Mouse (Mus musculus): ENCODE data around the gene Poll. TPM values are rescaled to one million over a fixed set of nuclear protein-coding genes. Genes with fewer than 3 reads are reported as not detected.

Poll gene
- total and polyA plus RNA-seq, 3 experiments: 7.6 to 15.9 (median 9.4) TPM

- ATAC-seq (ENCODE audit: extremely low read depth, insufficient number of reproducible peaks, low FRiP score, poor library complexity, severe bottlenecking) (peak; percentile 54; the same call in 1 of the 2 replicates), DNase-seq (ENCODE audit: low spot score) (peak; percentile 70)
- no peak for TF ChIP-seq TAL1 (conservative IDR thresholded peaks at IDR 0.05; ENCODE audit: low read depth, low read length)
- peak; percentile 78 for TF ChIP-seq CTCF (IDR thresholded peaks at IDR 0.05; ENCODE audit: low read depth, low read length)
- TF ChIP-seq POLR2AphosphoS5 (IDR thresholded peaks at IDR 0.05; ENCODE audit: insufficient replicate concordance, low read depth, low read length): no peak
- H3K4me3 ChIP-seq (ENCODE audit: low read depth, low read length): no peak overlapping the region
- peaks cover 41% of the 10 kb centered on the region for H3K4me1 ChIP-seq (ENCODE audit: insufficient read depth, low read depth, low read length)
- peaks cover 96% of the 10 kb centered on the region for H3K36me3 ChIP-seq (replicated peaks)
- H3K9me3 ChIP-seq (replicated peaks): no peaks in the 10 kb centered on the region
- H3K27me3 ChIP-seq (ENCODE audit: insufficient read depth, low read length): no peaks in the 10 kb centered on the region
Observed at GRCm38 (mm10) chr19:45581257-45581656, 20.9 kb upstream of the Poll start.

- Histone ChIP-seq H3K4me3 (ENCODE audit: low read depth, low read length) (no peak overlapping the region), H3K27me3 (ENCODE audit: insufficient read depth, low read length) (no peaks in the 10 kb centered on the region), H3K36me3 (replicated peaks) (peaks cover 96% of the 10 kb centered on the region), H3K9me3 (replicated peaks) (no peaks in the 10 kb centered on the region), H3K4me1 (ENCODE audit: insufficient read depth, low read depth, low read length) (peaks cover 49% of the 10 kb centered on the region)
- no peak for TF ChIP-seq TAL1 (conservative IDR thresholded peaks at IDR 0.05; ENCODE audit: low read depth, low read length)
- TF ChIP-seq CTCF (IDR thresholded peaks at IDR 0.05; ENCODE audit: low read depth, low read length): no peak
- TF ChIP-seq POLR2AphosphoS5 (IDR thresholded peaks at IDR 0.05; ENCODE audit: insufficient replicate concordance, low read depth, low read length): no peak
- no peak for TF ChIP-seq GATA1 (IDR thresholded peaks at IDR 0.05; ENCODE audit: borderline replicate concordance, low read length)
- no peak for TF ChIP-seq GATA2 (IDR thresholded peaks at IDR 0.05; ENCODE audit: borderline replicate concordance, low read depth, low read length)
- DNase-seq (ENCODE audit: low spot score): no peak
- ATAC-seq (ENCODE audit: extremely low read depth, insufficient number of reproducible peaks, low FRiP score, poor library complexity, severe bottlenecking): no peak
Observed at GRCm38 (mm10) chr19:45580235-45580634, 19.9 kb upstream of the Poll start.

GRCm38 (mm10) chr19:45579416-45579815 is 19.1 kb upstream of the Poll start:
- Histone ChIP-seq H3K4me3 (ENCODE audit: low read depth, low read length) (no peak overlapping the region), H3K27me3 (ENCODE audit: insufficient read depth, low read length) (no peaks in the 10 kb centered on the region), H3K9me3 (replicated peaks) (no peaks in the 10 kb centered on the region), H3K4me1 (ENCODE audit: insufficient read depth, low read depth, low read length) (peaks cover 52% of the 10 kb centered on the region), H3K36me3 (replicated peaks) (peaks cover 98% of the 10 kb centered on the region)
- DNase-seq (ENCODE audit: low spot score): no peak
- TF ChIP-seq POLR2AphosphoS5 (IDR thresholded peaks at IDR 0.05; ENCODE audit: insufficient replicate concordance, low read depth, low read length) (no peak), CTCF (IDR thresholded peaks at IDR 0.05; ENCODE audit: low read depth, low read length) (no peak), TAL1 (conservative IDR thresholded peaks at IDR 0.05; ENCODE audit: low read depth, low read length) (no peak), GATA2 (IDR thresholded peaks at IDR 0.05; ENCODE audit: borderline replicate concordance, low read depth, low read length) (no peak), GATA1 (IDR thresholded peaks at IDR 0.05; ENCODE audit: borderline replicate concordance, low read length) (no peak)
- no peak for ATAC-seq (ENCODE audit: extremely low read depth, insufficient number of reproducible peaks, low FRiP score, poor library complexity, severe bottlenecking)

GRCm38 (mm10) chr19:45578976-45579375 is 18.6 kb upstream of the Poll start:
- ATAC-seq (ENCODE audit: extremely low read depth, insufficient number of reproducible peaks, low FRiP score, poor library complexity, severe bottlenecking) (no peak), DNase-seq (ENCODE audit: low spot score) (no peak)
- peaks cover 56% of the 10 kb centered on the region for H3K4me1 ChIP-seq (ENCODE audit: insufficient read depth, low read depth, low read length)
- peaks cover 96% of the 10 kb centered on the region for H3K36me3 ChIP-seq (replicated peaks)
- no peak for TF ChIP-seq GATA1 (IDR thresholded peaks at IDR 0.05; ENCODE audit: borderline replicate concordance, low read length)
- TF ChIP-seq GATA2 (IDR thresholded peaks at IDR 0.05; ENCODE audit: borderline replicate concordance, low read depth, low read length): no peak
- no peak for TF ChIP-seq TAL1 (conservative IDR thresholded peaks at IDR 0.05; ENCODE audit: low read depth, low read length)
- TF ChIP-seq POLR2AphosphoS5 (IDR thresholded peaks at IDR 0.05; ENCODE audit: insufficient replicate concordance, low read depth, low read length): no peak
- no peak for TF ChIP-seq CTCF (IDR thresholded peaks at IDR 0.05; ENCODE audit: low read depth, low read length)
- no peak overlapping the region for H3K4me3 ChIP-seq (ENCODE audit: low read depth, low read length)
- H3K9me3 ChIP-seq (replicated peaks): no peaks in the 10 kb centered on the region
- no peaks in the 10 kb centered on the region for H3K27me3 ChIP-seq (ENCODE audit: insufficient read depth, low read length)

- H3K9me3 ChIP-seq (replicated peaks): no peaks in the 10 kb centered on the region
- ATAC-seq (ENCODE audit: extremely low read depth, insufficient number of reproducible peaks, low FRiP score, poor library complexity, severe bottlenecking) (no peak), DNase-seq (ENCODE audit: low spot score) (no peak)
- H3K27me3 ChIP-seq (ENCODE audit: insufficient read depth, low read length): no peaks in the 10 kb centered on the region
- peaks cover 97% of the 10 kb centered on the region for H3K36me3 ChIP-seq (replicated peaks)
- peaks cover 69% of the 10 kb centered on the region for H3K4me1 ChIP-seq (ENCODE audit: insufficient read depth, low read depth, low read length)
- no peak for TF ChIP-seq GATA2 (IDR thresholded peaks at IDR 0.05; ENCODE audit: borderline replicate concordance, low read depth, low read length)
- TF ChIP-seq GATA1 (IDR thresholded peaks at IDR 0.05; ENCODE audit: borderline replicate concordance, low read length): no peak
- TF ChIP-seq TAL1 (conservative IDR thresholded peaks at IDR 0.05; ENCODE audit: low read depth, low read length): no peak
- no peak for TF ChIP-seq CTCF (IDR thresholded peaks at IDR 0.05; ENCODE audit: low read depth, low read length)
- no peak for TF ChIP-seq POLR2AphosphoS5 (IDR thresholded peaks at IDR 0.05; ENCODE audit: insufficient replicate concordance, low read depth, low read length)
- no peak overlapping the region for H3K4me3 ChIP-seq (ENCODE audit: low read depth, low read length)
Observed at GRCm38 (mm10) chr19:45577141-45577750, 16.9 kb upstream of the Poll start.

- peaks cover 61% of the 10 kb centered on the region for H3K4me1 ChIP-seq (ENCODE audit: insufficient read depth, low read depth, low read length)
- DNase-seq (ENCODE audit: low spot score) (no peak), ATAC-seq (ENCODE audit: extremely low read depth, insufficient number of reproducible peaks, low FRiP score, poor library complexity, severe bottlenecking) (no peak; the same call in 1 of the 2 replicates)
- no peak overlapping the region for H3K4me3 ChIP-seq (ENCODE audit: low read depth, low read length)
- H3K36me3 ChIP-seq (replicated peaks): peaks cover 96% of the 10 kb centered on the region
- no peaks in the 10 kb centered on the region for H3K27me3 ChIP-seq (ENCODE audit: insufficient read depth, low read length)
- no peaks in the 10 kb centered on the region for H3K9me3 ChIP-seq (replicated peaks)
- no peak for TF ChIP-seq POLR2AphosphoS5 (IDR thresholded peaks at IDR 0.05; ENCODE audit: insufficient replicate concordance, low read depth, low read length)
- TF ChIP-seq GATA2 (IDR thresholded peaks at IDR 0.05; ENCODE audit: borderline replicate concordance, low read depth, low read length): no peak
- no peak for TF ChIP-seq CTCF (IDR thresholded peaks at IDR 0.05; ENCODE audit: low read depth, low read length)
- no peak for TF ChIP-seq GATA1 (IDR thresholded peaks at IDR 0.05; ENCODE audit: borderline replicate concordance, low read length)
- no peak; the same call in 1 of the 2 replicates for TF ChIP-seq TAL1 (conservative IDR thresholded peaks at IDR 0.05; ENCODE audit: low read depth, low read length)
Observed at GRCm38 (mm10) chr19:45575632-45576001, 15.3 kb upstream of the Poll start.
